Mouse (Mus musculus): Measurements from ENCODE around the gene Il1rapl2. TPM values are rescaled to one million over a fixed set of nuclear protein-coding genes. Genes with fewer than 3 reads are reported as not detected.
"Not testable (repeated sequence)": the region's sequence is repeated elsewhere in the genome, so short reads cannot be mapped to it uniquely, and the experiment has no call there.

Il1rapl2 gene
- polyA plus RNA-seq, 1 experiment from 2014 or later = 0.60 TPM

GRCm38 (mm10) chrX:138348736-138349135 is 778.3 kb downstream of the Il1rapl2 start:
- H3K4me3 ChIP-seq (replicated peaks); H3K4me2 ChIP-seq; H3K36me3 ChIP-seq (replicated peaks); H3K9ac ChIP-seq; H3K27me3 ChIP-seq; ATAC-seq (ENCODE audit: low FRiP score); H3K9me3 ChIP-seq; H3K27ac ChIP-seq; H3K4me1 ChIP-seq: not testable (repeated sequence)
- 81% methylated on average over 1 of the region's 1 CpGs for WGBS

GRCm38 (mm10) chrX:138433794-138434193 is 863.4 kb downstream of the Il1rapl2 start:
- no peak overlapping the region for H3K4me2 ChIP-seq
- no peaks in the 10 kb centered on the region for H3K36me3 ChIP-seq (replicated peaks)
- H3K4me3 ChIP-seq (replicated peaks) = no peak overlapping the region
- H3K27me3 ChIP-seq = no peaks in the 10 kb centered on the region
- WGBS = 58% methylated on average over 2 of the region's 2 CpGs
- H3K27ac ChIP-seq = no peak overlapping the region
- H3K9me3 ChIP-seq = no peaks in the 10 kb centered on the region
- no peak overlapping the region for H3K9ac ChIP-seq
- no peaks in the 10 kb centered on the region for H3K4me1 ChIP-seq
- ATAC-seq (ENCODE audit: low FRiP score) = no peak

GRCm38 (mm10) chrX:138437939-138438338 is 867.5 kb downstream of the Il1rapl2 start:
- no peaks in the 10 kb centered on the region for H3K4me1 ChIP-seq
- ATAC-seq (ENCODE audit: low FRiP score) = no peak
- H3K27me3 ChIP-seq = no peaks in the 10 kb centered on the region
- no peaks in the 10 kb centered on the region for H3K9me3 ChIP-seq
- 89% methylated on average over 3 of the region's 3 CpGs for WGBS
- no peak overlapping the region for H3K4me2 ChIP-seq
- no peaks in the 10 kb centered on the region for H3K36me3 ChIP-seq (replicated peaks)
- H3K27ac ChIP-seq = no peak overlapping the region
- H3K4me3 ChIP-seq (replicated peaks) = no peak overlapping the region
- no peak overlapping the region for H3K9ac ChIP-seq

GRCm38 (mm10) chrX:138449856-138450255 is 879.4 kb downstream of the Il1rapl2 start:
- Histone ChIP-seq H3K9me3 (no peaks in the 10 kb centered on the region), H3K4me2 (no peak overlapping the region), H3K36me3 (replicated peaks) (no peaks in the 10 kb centered on the region), H3K27ac (no peak overlapping the region), H3K9ac (no peak overlapping the region), H3K4me3 (replicated peaks) (no peak overlapping the region), H3K27me3 (0 out of 2 replicates have a peak, but pooled peaks cover 3% of the 10 kb centered on the region), H3K4me1 (no peaks in the 10 kb centered on the region)
- 44% methylated on average over 2 of the region's 2 CpGs for WGBS
- no peak for ATAC-seq (ENCODE audit: low FRiP score)

- Histone ChIP-seq H3K4me3 (replicated peaks) (no peak overlapping the region), H3K9me3 (no peaks in the 10 kb centered on the region), H3K9ac (no peak overlapping the region), H3K36me3 (replicated peaks) (no peaks in the 10 kb centered on the region), H3K27ac (no peak overlapping the region), H3K4me2 (no peak overlapping the region), H3K4me1 (no peaks in the 10 kb centered on the region), H3K27me3 (no peaks in the 10 kb centered on the region)
- WGBS = 82% methylated on average over 3 of the region's 3 CpGs
- ATAC-seq (ENCODE audit: low FRiP score) = no peak
Observed at GRCm38 (mm10) chrX:138478488-138478887, 908.1 kb downstream of the Il1rapl2 start.

GRCm38 (mm10) chrX:138500510-138500909 is 930.1 kb downstream of the Il1rapl2 start:
- Histone ChIP-seq H3K27me3 (no peaks in the 10 kb centered on the region), H3K4me3 (replicated peaks) (no peak overlapping the region), H3K9me3 (no peaks in the 10 kb centered on the region), H3K27ac (no peak overlapping the region), H3K4me2 (no peak overlapping the region), H3K36me3 (replicated peaks) (no peaks in the 10 kb centered on the region), H3K9ac (no peak overlapping the region), H3K4me1 (no peaks in the 10 kb centered on the region)
- 87% methylated on average over 1 of the region's 1 CpGs for WGBS
- no peak for ATAC-seq (ENCODE audit: low FRiP score)

GRCm38 (mm10) chrX:138505049-138505448 is 934.6 kb downstream of the Il1rapl2 start:
- no peak for ATAC-seq (ENCODE audit: low FRiP score)
- H3K4me2 ChIP-seq = no peak overlapping the region
- H3K36me3 ChIP-seq (replicated peaks) = no peaks in the 10 kb centered on the region
- H3K9ac ChIP-seq = no peak overlapping the region
- no peak overlapping the region for H3K4me3 ChIP-seq (replicated peaks)
- H3K27ac ChIP-seq = no peak overlapping the region
- 60% methylated on average over 3 of the region's 3 CpGs for WGBS
- H3K4me1 ChIP-seq = no peaks in the 10 kb centered on the region
- H3K9me3 ChIP-seq = no peaks in the 10 kb centered on the region
- no peaks in the 10 kb centered on the region for H3K27me3 ChIP-seq

GRCm38 (mm10) chrX:138620106-138620505 is 1049.7 kb downstream of the Il1rapl2 start:
- Histone ChIP-seq H3K9ac (no peak overlapping the region), H3K27me3 (no peaks in the 10 kb centered on the region), H3K27ac (no peak overlapping the region), H3K36me3 (replicated peaks) (no peaks in the 10 kb centered on the region), H3K4me2 (no peak overlapping the region), H3K9me3 (no peaks in the 10 kb centered on the region), H3K4me3 (replicated peaks) (no peak overlapping the region), H3K4me1 (no peaks in the 10 kb centered on the region)
- no peak for ATAC-seq (ENCODE audit: low FRiP score)
- WGBS = 77% methylated on average over 3 of the region's 3 CpGs

GRCm38 (mm10) chrX:138625311-138625710 is 1054.9 kb downstream of the Il1rapl2 start:
- Histone ChIP-seq H3K4me1 (no peaks in the 10 kb centered on the region), H3K36me3 (replicated peaks) (no peaks in the 10 kb centered on the region), H3K4me2 (no peak overlapping the region), H3K4me3 (replicated peaks) (no peak overlapping the region), H3K27ac (no peak overlapping the region), H3K27me3 (no peaks in the 10 kb centered on the region), H3K9ac (no peak overlapping the region), H3K9me3 (no peaks in the 10 kb centered on the region)
- no peak for ATAC-seq (ENCODE audit: low FRiP score)

GRCm38 (mm10) chrX:138722372-138722771 is 1152.0 kb downstream of the Il1rapl2 start:
- H3K9me3 ChIP-seq = no peaks in the 10 kb centered on the region
- H3K9ac ChIP-seq = no peak overlapping the region
- no peak overlapping the region for H3K27ac ChIP-seq
- H3K4me1 ChIP-seq = no peaks in the 10 kb centered on the region
- peaks cover 11% of the 10 kb centered on the region; the same call in 1 of the 2 replicates for H3K27me3 ChIP-seq
- 48% methylated on average over 1 of the region's 1 CpGs for WGBS
- H3K36me3 ChIP-seq (replicated peaks) = no peaks in the 10 kb centered on the region
- no peak overlapping the region for H3K4me3 ChIP-seq (replicated peaks)
- H3K4me2 ChIP-seq = no peak overlapping the region
- no peak for ATAC-seq (ENCODE audit: low FRiP score)

- H3K4me1 ChIP-seq = no peaks in the 10 kb centered on the region
- 64% methylated on average over 3 of the region's 3 CpGs for WGBS
- H3K9ac ChIP-seq = no peak overlapping the region
- no peak overlapping the region for H3K4me3 ChIP-seq (replicated peaks)
- H3K27ac ChIP-seq = no peak overlapping the region
- no peaks in the 10 kb centered on the region for H3K9me3 ChIP-seq
- H3K36me3 ChIP-seq (replicated peaks) = no peaks in the 10 kb centered on the region
- no peak for ATAC-seq (ENCODE audit: low FRiP score)
- H3K27me3 ChIP-seq = no peaks in the 10 kb centered on the region
- H3K4me2 ChIP-seq = no peak overlapping the region
Observed at GRCm38 (mm10) chrX:138800958-138801357, 1230.5 kb downstream of the Il1rapl2 start.

- Histone ChIP-seq H3K4me2 (no peak overlapping the region), H3K9me3 (no peaks in the 10 kb centered on the region)
Observed at GRCm38 (mm10) chrX:138831876-138832275, 1261.5 kb downstream of the Il1rapl2 start.

GRCm38 (mm10) chrX:138833894-138834293 is 1263.5 kb downstream of the Il1rapl2 start:
- no peak overlapping the region for H3K9ac ChIP-seq
- no peaks in the 10 kb centered on the region for H3K9me3 ChIP-seq
- H3K27me3 ChIP-seq = peaks cover 6% of the 10 kb centered on the region
- H3K36me3 ChIP-seq (replicated peaks) = no peaks in the 10 kb centered on the region
- no peak overlapping the region for H3K27ac ChIP-seq
- 60% methylated on average over 2 of the region's 2 CpGs for WGBS
- no peak for ATAC-seq (ENCODE audit: low FRiP score)
- H3K4me3 ChIP-seq (replicated peaks) = no peak overlapping the region
- no peaks in the 10 kb centered on the region for H3K4me1 ChIP-seq
- H3K4me2 ChIP-seq = no peak overlapping the region

More at GRCm38 (mm10) chrX:138831876-138832275, 1261.5 kb downstream of the Il1rapl2 start:
- Histone ChIP-seq H3K36me3 (replicated peaks) (no peaks in the 10 kb centered on the region), H3K4me3 (replicated peaks) (no peak overlapping the region), H3K4me1 (no peaks in the 10 kb centered on the region), H3K27ac (no peak overlapping the region), H3K27me3 (peaks cover under 1% of the 10 kb centered on the region), H3K9ac (no peak overlapping the region)
- ATAC-seq (ENCODE audit: low FRiP score) = no peak

All from forebrain, embryonic 12.5 days (tissue).